Mouse (Mus musculus) cerebellum, adult 9-10 months (tissue): ENCODE results near the gene Ahdc1.

Experiments
- DNase-seq: peaks from one replicate; pipeline ENCODE4 v3.0.0; 2022

The Ahdc1 gene

DNA sequence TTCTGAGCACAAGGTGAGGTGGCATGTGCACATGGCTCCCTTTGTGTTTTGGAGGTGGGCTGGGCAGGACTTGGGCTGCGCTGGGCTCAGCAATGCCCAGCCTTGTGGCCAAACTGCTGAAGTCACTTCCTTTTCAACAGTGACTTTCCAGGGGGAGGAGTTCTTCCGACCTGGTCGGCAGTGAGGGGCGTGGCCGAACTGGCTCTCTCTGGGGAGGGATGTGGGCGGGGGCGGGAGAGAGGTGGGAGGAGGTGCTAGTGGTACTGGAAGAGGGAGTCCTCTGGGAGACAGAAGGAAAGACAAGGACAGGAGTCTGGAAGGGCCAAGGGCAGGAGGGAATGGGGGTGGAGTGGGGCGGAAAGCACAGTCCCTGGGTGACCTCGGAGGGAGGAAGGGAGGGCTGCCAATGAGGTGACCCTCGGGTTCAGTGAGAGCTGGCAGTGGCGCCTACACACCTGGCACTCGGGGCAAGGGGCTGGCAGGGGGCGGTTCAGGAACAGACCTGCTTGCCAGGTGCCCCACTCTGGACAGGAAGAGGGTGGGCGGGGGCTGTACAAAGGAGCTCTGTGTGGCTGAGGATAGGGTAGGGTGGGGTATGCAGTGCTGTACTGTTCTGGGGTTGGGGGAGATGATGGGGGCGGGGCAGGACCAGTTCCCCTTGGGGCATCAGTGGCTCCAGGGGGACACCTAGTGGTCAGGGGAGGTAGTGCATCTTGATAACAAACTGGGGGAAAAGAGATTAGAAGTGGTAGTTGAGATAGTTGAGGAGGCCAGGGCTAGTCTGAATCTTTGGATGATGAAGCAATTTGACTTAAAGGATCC is 45.2 kb downstream of the Ahdc1 start:
- peak; percentile 82 for DNase-seq

DNA sequence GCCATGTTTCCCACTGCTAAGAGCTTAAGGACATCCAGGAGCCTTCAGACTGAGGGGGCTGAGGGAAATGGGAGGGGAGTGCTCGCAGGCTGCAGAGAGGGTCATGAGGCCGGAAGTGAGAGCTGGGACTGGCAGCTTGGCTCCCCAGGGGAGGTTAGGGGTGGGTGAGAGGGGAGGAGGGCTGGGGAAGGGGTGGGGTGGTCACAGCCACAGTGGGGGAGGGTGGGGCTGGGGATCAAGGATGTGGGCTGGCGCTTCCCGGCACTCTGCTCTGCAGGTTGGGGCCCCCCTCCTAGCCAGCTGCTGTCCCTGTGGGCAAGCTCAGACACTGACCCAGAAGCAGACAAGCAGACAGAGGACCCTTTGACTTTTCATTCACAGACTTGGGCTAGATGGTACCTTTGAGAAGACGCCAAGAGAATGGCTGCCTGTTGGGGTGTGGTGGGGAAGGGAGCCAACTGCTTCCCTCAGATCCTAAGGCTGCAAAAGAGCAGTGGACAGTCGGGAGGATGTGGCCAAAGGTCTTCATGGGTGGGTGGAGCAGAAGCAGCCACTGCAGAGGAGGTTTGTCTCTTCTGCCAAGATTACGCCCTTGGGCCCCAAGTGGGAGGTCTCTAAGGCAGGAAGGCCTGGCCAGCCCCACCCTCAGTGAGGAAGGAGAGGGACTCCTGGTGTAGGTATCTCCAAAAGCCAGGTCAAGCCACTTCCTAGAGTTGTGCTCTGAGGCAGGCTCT is 46.5 kb downstream of the Ahdc1 start:
- DNase-seq = no peak

DNA sequence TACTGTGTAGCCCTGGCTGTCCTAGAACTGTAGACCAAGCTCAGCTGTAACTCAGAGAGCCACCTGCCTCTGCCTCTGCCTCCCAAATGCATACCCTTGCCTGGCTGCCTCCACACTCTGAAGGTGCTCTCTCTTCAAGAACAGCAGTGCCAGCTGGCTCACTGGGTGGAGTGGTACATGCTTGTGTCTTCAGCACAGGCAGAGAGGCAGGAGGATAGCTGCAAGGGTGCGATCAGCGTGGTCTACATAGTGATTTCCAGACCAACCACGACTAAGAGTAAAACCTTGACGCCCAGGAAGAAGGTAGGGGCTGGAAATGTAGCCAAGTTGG is 47.0 kb downstream of the Ahdc1 start:
- no peak for DNase-seq

GRCm38 (mm10) chr4:133058513-133059480 is 47.7 kb downstream of the Ahdc1 start:
- no peak for DNase-seq

- DNase-seq = no peak
Observed at GRCm38 (mm10) chr4:133060702-133061101, 49.6 kb downstream of the Ahdc1 start.

- DNase-seq = no peak
Observed at GRCm38 (mm10) chr4:133061798-133062197, 50.7 kb downstream of the Ahdc1 start.

- DNase-seq = no peak
Observed at GRCm38 (mm10) chr4:133062286-133062685, 51.2 kb downstream of the Ahdc1 start.

DNA sequence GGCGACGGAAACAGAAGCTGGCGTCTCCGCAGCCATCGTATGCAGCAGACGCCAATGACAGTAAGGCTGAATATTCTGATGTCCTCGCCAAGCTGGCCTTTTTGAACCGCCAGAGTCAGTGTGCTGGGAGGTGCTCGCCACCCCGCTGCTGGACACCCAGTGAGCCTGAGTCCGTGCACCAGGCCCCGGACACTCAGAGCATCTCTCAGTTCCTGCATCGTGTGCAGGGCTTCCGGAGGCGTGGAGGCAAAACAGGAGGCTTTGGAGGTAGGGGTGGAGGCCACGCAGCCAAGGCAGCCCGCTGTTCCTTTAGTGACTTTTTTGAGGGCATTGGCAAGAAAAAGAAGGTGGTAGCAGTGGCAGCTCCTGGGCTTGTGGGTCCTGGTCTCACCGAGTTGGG is 52.1 kb downstream of the Ahdc1 start:
- DNase-seq = no peak

DNA sequence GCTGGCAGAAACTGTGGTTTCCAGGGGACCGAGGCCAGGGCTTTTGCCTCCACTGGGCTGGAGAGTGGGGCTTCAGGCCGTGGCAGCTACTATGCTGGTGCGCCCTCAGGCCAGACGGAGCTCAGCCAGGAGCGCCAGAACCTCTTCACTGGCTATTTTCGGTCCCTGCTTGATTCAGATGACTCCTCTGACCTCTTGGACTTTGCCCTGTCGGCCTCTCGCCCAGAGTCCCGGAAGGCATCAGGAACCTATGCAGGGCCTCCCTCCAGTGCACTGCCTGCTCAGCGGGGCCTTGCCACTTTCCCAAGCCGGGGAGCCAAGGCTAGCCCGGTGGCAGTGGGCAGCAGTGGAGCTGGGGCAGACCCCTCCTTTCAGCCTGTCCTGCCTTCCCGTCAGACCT is 52.7 kb downstream of the Ahdc1 start:
- DNase-seq = no peak

- no peak for DNase-seq
Observed at GRCm38 (mm10) chr4:133064791-133065190, 53.7 kb downstream of the Ahdc1 start.

DNA sequence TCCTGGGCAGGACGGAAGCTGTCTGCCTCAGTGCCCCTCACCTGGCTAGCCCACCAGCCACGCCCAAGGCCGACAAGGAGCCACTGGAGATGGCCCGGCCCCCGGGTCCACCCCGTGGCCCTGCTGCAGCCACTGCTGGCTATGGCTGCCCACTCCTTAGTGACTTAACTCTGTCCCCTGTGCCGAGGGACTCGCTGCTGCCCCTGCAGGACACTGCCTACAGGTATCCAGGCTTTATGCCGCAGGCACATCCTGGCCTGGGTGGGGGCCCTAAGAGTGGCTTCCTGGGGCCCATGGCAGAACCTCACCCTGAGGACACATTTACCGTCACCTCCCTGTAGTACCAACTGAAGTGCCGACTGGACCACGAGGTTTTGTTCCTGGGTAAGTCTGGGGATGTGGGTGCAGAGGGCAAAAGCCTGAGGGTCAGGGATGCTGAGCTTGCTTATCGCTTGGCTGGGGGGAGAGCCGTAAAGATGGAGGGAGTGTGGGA is 54.9 kb downstream of the Ahdc1 start:
- no peak for DNase-seq

- no peak for DNase-seq
Observed at GRCm38 (mm10) chr4:133068400-133069138, 57.5 kb downstream of the Ahdc1 start.

- DNase-seq = no peak
Observed at GRCm38 (mm10) chr4:133070388-133070787, 59.3 kb downstream of the Ahdc1 start.

DNA sequence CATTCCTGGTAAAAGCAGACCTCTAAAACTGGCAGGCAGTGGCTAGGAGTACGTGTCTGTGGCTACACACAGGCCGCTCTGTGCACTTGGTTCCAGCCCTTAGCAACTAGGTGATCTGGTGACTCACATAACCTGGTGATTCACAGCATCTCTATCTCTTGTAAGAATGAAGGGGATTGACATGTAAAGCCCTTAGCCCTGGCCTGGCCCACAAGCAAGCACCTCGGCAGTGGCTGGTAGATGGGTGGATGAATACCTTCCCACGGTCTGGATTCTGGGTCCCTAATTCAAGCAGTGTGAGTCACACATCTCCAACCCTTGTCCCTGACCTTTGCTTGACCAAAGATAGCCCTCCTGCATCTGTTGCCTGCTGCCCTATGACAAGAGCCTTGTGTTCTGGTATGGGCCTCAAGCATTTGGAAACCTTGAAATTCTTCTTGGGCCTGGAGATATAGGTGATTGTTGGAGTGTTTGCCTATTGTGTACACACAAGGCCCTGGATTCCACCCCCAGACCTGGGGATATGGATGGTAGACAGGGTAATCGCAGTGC is 59.8 kb downstream of the Ahdc1 start:
- no peak for DNase-seq

- DNase-seq = no peak
Observed at GRCm38 (mm10) chr4:133073192-133073591, 62.1 kb downstream of the Ahdc1 start.

- DNase-seq = no peak
Observed at GRCm38 (mm10) chr4:133074070-133074819, 63.2 kb downstream of the Ahdc1 start.

DNA sequence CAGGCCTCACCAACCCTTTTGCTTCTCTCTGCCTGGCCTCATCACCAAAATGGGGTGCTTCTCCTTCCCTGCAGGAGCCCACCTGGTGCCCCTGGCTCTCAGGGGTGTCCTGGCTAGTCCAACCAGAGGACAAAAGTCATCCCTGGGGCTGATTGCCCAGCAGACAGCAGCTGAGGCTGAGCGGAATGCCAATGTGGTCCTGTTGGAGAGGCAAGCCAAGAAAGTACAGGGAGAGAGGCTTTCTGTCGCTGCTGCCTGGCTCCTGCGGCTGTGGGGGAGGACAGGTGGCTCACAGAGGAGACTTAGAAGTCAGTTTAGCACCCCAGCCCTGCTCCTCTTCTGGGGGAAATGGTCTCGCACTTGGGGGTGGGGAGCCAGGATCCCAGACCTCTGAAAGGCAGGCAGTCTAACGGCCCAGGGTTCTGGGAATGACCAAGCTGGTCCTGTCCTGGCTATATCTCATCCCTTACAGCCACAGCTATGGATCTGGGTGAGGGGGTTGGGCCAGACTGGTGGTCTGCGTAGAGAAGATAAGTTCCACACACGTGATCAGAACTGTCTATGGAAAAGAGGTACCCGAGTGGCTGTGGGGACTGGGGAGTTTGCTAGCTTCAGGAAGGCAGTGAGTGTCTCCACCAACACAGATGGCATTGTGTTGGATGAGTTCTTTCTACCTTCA is 64.0 kb downstream of the Ahdc1 start:
- DNase-seq = peak; percentile 73

DNA sequence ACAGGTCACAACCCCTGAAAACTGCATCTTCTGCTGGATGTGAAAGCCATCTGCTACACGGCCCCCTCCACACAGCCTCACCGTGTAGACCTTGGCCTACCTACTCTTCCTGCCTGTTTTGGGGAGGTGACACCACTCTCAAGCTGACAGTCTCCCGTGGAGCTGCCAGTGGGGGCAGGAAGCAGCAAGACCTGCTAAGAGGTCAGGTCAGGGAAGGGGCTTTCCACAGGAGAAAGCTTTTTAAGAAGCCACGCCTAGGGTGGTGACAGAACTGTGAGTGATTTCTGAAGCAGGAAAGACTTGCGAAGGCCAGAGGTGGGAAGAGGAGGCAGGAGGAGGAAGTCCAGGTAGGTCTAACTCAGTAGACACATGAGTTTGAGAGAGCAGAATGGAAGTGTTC is 67.9 kb downstream of the Ahdc1 start:
- DNase-seq = no peak

DNA sequence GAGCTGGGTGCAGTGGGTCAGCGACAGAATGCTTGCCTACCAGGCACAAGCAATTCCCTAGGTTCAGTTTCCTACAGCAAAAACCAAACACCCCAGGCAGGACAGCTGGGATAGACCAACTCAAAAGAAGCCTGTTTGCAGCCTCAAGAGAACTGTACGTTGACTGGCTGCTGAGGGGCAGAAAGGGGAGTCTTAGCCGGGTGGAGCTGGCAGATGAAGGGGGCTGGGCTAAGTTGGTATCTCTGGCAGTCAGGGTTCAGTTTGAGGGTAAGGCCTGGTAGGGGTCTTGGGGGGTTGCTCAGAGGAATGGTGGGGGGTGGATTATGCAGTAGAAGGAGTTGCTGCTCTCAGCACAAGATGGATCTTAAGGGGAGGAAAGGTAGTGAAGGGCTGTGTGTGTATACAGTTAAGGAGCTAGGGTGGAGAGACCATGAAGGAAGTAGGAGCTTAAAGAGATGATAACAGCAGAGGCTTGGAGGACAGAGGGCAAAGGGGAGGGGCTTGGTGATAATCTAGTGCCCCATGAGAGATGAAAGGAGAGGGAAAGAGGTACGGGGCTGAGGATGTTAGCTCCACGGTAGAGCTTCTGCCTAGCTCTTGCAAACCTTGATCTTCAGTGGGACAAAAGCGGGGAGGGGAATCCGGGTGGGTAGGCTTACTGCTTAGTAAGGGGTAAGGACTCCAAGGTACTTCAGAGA is 68.5 kb downstream of the Ahdc1 start:
- no peak for DNase-seq

DNA sequence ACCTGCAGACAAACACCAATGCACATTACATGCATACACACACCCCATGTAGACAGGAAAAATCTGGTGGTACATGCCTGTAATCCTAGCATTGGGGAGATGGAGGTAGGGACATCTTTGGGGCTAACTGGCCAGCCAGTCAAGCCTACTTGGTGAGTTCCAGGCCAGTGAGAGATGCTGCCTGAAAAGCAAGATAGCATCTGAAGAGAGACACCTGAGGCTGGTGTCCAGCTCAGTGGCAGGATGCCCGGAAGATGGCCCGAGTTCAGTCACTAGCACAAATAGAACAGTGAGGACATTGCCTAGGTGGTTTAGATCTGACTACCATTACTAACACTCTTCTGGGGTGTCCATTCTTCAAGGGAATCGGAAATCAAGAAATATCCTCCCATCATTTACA is 69.8 kb downstream of the Ahdc1 start:
- DNase-seq = no peak
